Mouse (Mus musculus) gastrocnemius, adult 18-20 months (tissue): Measurements from ENCODE around the gene Gm38100. TPM values are rescaled to one million over a fixed set of nuclear protein-coding genes. Genes with fewer than 3 reads are reported as not detected.

Experiments used
- DNase-seq: peaks from one replicate; pipeline ENCODE4 v3.0.0; 2021; ENCODE audit warnings: low spot score
- long read RNA-seq, 2 experiments: library from polyadenylated mRNA; stranded (forward); transcript quantifications; one replicate each; pipeline ENCODE4 v2.0.0; 2021
- total RNA-seq, 2 experiments: library from RNA; stranded (reverse); gene quantifications; 2 replicates each; pipeline ENCODE4 v1.2.3; 2021

Gm38100 gene
- not detected for total RNA-seq
- long read RNA-seq, experiment 1 = 0 reads
- long read RNA-seq, experiment 2 = 0 reads

- DNase-seq = no peak
These were observed at the start of gene Gm38100 for GRCm38 (mm10) chr1:175920029-175920428. Gm38100 (plus strand) TSS chr1:175920329.

- no peak for DNase-seq
These were observed 49.4 kb upstream of the Gm38100 start for GRCm38 (mm10) chr1:175870716-175871115.

- no peak for DNase-seq
These were observed 47.9 kb upstream of the Gm38100 start for GRCm38 (mm10) chr1:175872028-175872816.

- DNase-seq = peak; percentile 87
These were observed 39.5 kb upstream of the Gm38100 start, which contains the start of gene Exo1 for GRCm38 (mm10) chr1:175880453-175881296. Exo1 (plus strand) TSS chr1:175880581.

- DNase-seq = no peak
These were observed 36.7 kb upstream of the Gm38100 start for GRCm38 (mm10) chr1:175883398-175883797.

GRCm38 (mm10) chr1:175893263-175893662 lies 26.9 kb upstream of the Gm38100 start:
- DNase-seq = no peak

GRCm38 (mm10) chr1:175893726-175894125 lies 26.4 kb upstream of the Gm38100 start:
- no peak for DNase-seq

GRCm38 (mm10) chr1:175911207-175911606 lies 8.9 kb upstream of the Gm38100 start:
- DNase-seq = no peak

- DNase-seq = no peak
These were observed 8.1 kb upstream of the Gm38100 start for GRCm38 (mm10) chr1:175912038-175912437.

- no peak for DNase-seq
These were observed 6.3 kb upstream of the Gm38100 start for GRCm38 (mm10) chr1:175913728-175914303.

GRCm38 (mm10) chr1:175921091-175921490 lies 962 bp downstream of the Gm38100 start:
- no peak for DNase-seq

GRCm38 (mm10) chr1:175923848-175924787 lies 4.0 kb downstream of the Gm38100 start:
- DNase-seq = peak; percentile 68

GRCm38 (mm10) chr1:175931391-175931790 lies 11.3 kb downstream of the Gm38100 start:
- peak; percentile 7 for DNase-seq

GRCm38 (mm10) chr1:175936282-175936737 lies 16.2 kb downstream of the Gm38100 start:
- DNase-seq = peak; percentile 70

GRCm38 (mm10) chr1:175938731-175939130 lies 18.6 kb downstream of the Gm38100 start:
- DNase-seq = no peak

- DNase-seq = no peak
These were observed 23.0 kb downstream of the Gm38100 start for GRCm38 (mm10) chr1:175943168-175943567.

- DNase-seq = no peak
These were observed 26.7 kb downstream of the Gm38100 start for GRCm38 (mm10) chr1:175946718-175947315.

GRCm38 (mm10) chr1:175950421-175950820 lies 30.3 kb downstream of the Gm38100 start:
- no peak for DNase-seq

- DNase-seq = no peak
These were observed 30.7 kb downstream of the Gm38100 start for GRCm38 (mm10) chr1:175950851-175951250.

GRCm38 (mm10) chr1:175961786-175962185 lies 41.7 kb downstream of the Gm38100 start:
- no peak for DNase-seq
